Mouse (Mus musculus): ENCODE data around the gene Runx1. TPM values are rescaled to one million over a fixed set of nuclear protein-coding genes. Genes with fewer than 3 reads are reported as not detected.

Runx1 gene
- total RNA-seq, 1 experiment, result 7.4 TPM

DNA sequence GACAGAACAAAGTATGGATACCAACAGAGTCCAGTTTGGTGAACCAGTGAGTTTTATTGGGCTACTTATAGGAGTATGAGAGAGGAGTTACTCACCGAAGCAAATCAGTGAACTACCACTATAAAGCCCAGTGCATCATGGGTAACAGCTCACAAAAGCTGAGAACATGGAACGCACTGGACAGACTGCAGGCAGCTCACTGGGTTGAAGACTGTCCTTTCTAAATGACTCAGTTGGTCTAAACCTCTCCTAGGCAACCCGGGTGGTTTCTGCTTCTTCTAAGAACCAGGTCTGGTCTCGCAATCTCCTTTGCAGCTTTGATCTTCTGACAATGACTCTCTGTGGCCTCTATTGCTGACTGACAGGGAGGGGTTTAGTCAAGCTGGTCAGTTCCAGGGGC lies 36.5 kb upstream of the Runx1 start:
- no peak overlapping the region for H3K27ac ChIP-seq (ENCODE audit: insufficient read depth, low read depth, low read length, poor library complexity, severe bottlenecking)
- H3K4me1 ChIP-seq (ENCODE audit: control insufficient read depth in 2 of 2, insufficient read depth in 2 of 2, low read length in 2 of 2, poor library complexity in 1 of 2), result no peaks in the 10 kb centered on the region
- H3K9me3 ChIP-seq (ENCODE audit: control insufficient read depth, insufficient read depth, low read depth, low read length), result no peaks in the 10 kb centered on the region
- in situ Hi-C loops (cut with MboI; ENCODE audit: low sequenced_read_pairs in 2 of 2, unreplicated experiment in 2 of 2), result no loop called here
- H3K36me3 ChIP-seq (ENCODE audit: control insufficient read depth, insufficient read depth, low read length, poor library complexity, severe bottlenecking), result no peaks in the 10 kb centered on the region
- H3K4me3 ChIP-seq (ENCODE audit: insufficient read depth in 1 of 2, low read depth in 1 of 2, low read length in 2 of 2, poor library complexity in 1 of 2, severe bottlenecking in 1 of 2), result no peak overlapping the region
- DNase-seq (ENCODE audit: low read depth, low spot score), result no peak
- TF ChIP-seq ZNF384 (IDR thresholded peaks at IDR 0.05; ENCODE audit: low read depth, low read length) (no peak), CHD2 (IDR thresholded peaks at IDR 0.05; ENCODE audit: low read depth, low read length) (no peak), ZC3H11A (IDR thresholded peaks at IDR 0.05; ENCODE audit: borderline replicate concordance, low read depth, low read length) (no peak), HCFC1 (IDR thresholded peaks at IDR 0.05; ENCODE audit: borderline replicate concordance, insufficient read depth, low read length) (no peak), MAFK (IDR thresholded peaks at IDR 0.05; ENCODE audit: insufficient read depth, low read depth, low read length) (no peak)
- no peak overlapping the region for H3K9ac ChIP-seq (ENCODE audit: insufficient read depth, low read depth, low read length, poor library complexity, severe bottlenecking)

DNA sequence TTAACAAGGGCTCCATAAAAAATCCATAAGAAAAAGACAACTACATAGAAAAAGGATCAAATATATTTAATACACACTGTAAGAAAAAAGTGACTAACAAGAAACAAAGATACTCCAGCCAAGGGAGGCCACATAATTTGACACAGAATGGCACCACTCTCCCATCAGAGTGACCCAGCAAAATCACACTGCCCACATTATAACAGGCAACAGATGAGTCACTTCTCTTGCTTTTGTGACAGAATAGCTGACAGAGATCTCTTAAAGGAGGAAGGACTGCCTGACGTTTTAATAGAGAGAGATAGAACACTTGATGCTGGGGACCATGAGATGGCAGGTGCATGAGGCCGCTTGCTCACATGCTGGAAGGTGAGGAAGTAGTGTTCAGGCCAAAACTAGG lies 35.6 kb upstream of the Runx1 start:
- Histone ChIP-seq H3K9ac (ENCODE audit: insufficient read depth, low read depth, low read length, poor library complexity, severe bottlenecking) (no peak overlapping the region), H3K27ac (ENCODE audit: insufficient read depth, low read depth, low read length, poor library complexity, severe bottlenecking) (no peak overlapping the region), H3K9me3 (ENCODE audit: control insufficient read depth, insufficient read depth, low read depth, low read length) (no peaks in the 10 kb centered on the region), H3K4me1 (ENCODE audit: control insufficient read depth in 2 of 2, insufficient read depth in 2 of 2, low read length in 2 of 2, poor library complexity in 1 of 2) (no peaks in the 10 kb centered on the region), H3K4me3 (ENCODE audit: insufficient read depth in 1 of 2, low read depth in 1 of 2, low read length in 2 of 2, poor library complexity in 1 of 2, severe bottlenecking in 1 of 2) (no peak overlapping the region), H3K36me3 (ENCODE audit: control insufficient read depth, insufficient read depth, low read length, poor library complexity, severe bottlenecking) (no peaks in the 10 kb centered on the region)
- in situ Hi-C loops (cut with MboI; ENCODE audit: low sequenced_read_pairs in 2 of 2, unreplicated experiment in 2 of 2), result no loop called here
- DNase-seq (ENCODE audit: low read depth, low spot score), result no peak
- TF ChIP-seq MAFK (IDR thresholded peaks at IDR 0.05; ENCODE audit: insufficient read depth, low read depth, low read length), result no peak
- no peak for TF ChIP-seq ZC3H11A (IDR thresholded peaks at IDR 0.05; ENCODE audit: borderline replicate concordance, low read depth, low read length)
- TF ChIP-seq HCFC1 (IDR thresholded peaks at IDR 0.05; ENCODE audit: borderline replicate concordance, insufficient read depth, low read length), result no peak
- no peak for TF ChIP-seq ZNF384 (IDR thresholded peaks at IDR 0.05; ENCODE audit: low read depth, low read length)
- TF ChIP-seq CHD2 (IDR thresholded peaks at IDR 0.05; ENCODE audit: low read depth, low read length), result no peak

DNA sequence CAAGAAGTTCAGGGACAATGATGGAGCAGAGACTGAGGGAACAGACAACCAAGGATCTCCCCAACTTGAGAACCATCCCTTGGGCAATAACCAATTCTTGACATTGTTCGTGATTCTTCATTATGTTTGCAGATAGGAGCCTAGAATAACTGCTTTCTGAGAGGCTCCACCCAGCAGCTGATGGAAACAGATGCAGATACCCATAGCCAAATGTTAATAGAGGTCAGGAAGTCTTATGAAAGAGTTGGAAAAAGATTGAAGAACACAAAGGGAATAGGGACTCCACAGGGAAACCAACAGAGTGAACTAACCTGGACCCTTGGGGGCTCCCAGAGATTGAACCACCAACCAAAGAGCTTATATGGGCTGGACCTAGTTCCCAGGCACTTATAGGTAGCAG lies 34.7 kb upstream of the Runx1 start:
- Histone ChIP-seq H3K9me3 (ENCODE audit: control insufficient read depth, insufficient read depth, low read depth, low read length) (no peaks in the 10 kb centered on the region), H3K36me3 (ENCODE audit: control insufficient read depth, insufficient read depth, low read length, poor library complexity, severe bottlenecking) (no peaks in the 10 kb centered on the region), H3K4me3 (ENCODE audit: insufficient read depth in 1 of 2, low read depth in 1 of 2, low read length in 2 of 2, poor library complexity in 1 of 2, severe bottlenecking in 1 of 2) (no peak overlapping the region), H3K4me1 (ENCODE audit: control insufficient read depth in 2 of 2, insufficient read depth in 2 of 2, low read length in 2 of 2, poor library complexity in 1 of 2) (no peaks in the 10 kb centered on the region), H3K27ac (ENCODE audit: insufficient read depth, low read depth, low read length, poor library complexity, severe bottlenecking) (no peak overlapping the region), H3K9ac (ENCODE audit: insufficient read depth, low read depth, low read length, poor library complexity, severe bottlenecking) (no peak overlapping the region)
- TF ChIP-seq CHD2 (IDR thresholded peaks at IDR 0.05; ENCODE audit: low read depth, low read length), result no peak
- no peak for TF ChIP-seq ZNF384 (IDR thresholded peaks at IDR 0.05; ENCODE audit: low read depth, low read length)
- no peak for TF ChIP-seq HCFC1 (IDR thresholded peaks at IDR 0.05; ENCODE audit: borderline replicate concordance, insufficient read depth, low read length)
- no peak for TF ChIP-seq ZC3H11A (IDR thresholded peaks at IDR 0.05; ENCODE audit: borderline replicate concordance, low read depth, low read length)
- no peak for TF ChIP-seq MAFK (IDR thresholded peaks at IDR 0.05; ENCODE audit: insufficient read depth, low read depth, low read length)
- in situ Hi-C loops (cut with MboI; ENCODE audit: low sequenced_read_pairs in 2 of 2, unreplicated experiment in 2 of 2), result no loop called here
- DNase-seq (ENCODE audit: low read depth, low spot score), result no peak

DNA sequence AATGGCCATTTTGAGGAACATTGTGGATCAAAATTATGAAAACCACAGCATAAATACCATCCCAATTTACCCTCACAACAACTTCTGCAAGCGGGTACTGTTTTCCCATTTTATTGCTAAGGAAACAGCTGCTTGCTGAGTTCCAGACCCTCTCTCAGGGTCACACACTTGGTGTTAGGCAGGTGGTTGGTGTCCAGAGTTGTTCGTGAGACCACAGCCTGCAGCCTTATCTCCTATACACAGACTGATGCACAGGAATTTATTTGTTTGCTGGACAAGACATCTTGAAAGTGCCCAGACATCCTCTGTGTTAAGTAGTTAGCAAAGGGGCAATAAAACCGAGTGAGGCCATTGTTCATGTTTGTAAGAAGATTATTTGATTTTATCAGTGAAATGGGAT lies 30.8 kb upstream of the Runx1 start:
- Histone ChIP-seq H3K36me3 (ENCODE audit: control insufficient read depth, insufficient read depth, low read length, poor library complexity, severe bottlenecking) (no peaks in the 10 kb centered on the region), H3K27ac (ENCODE audit: insufficient read depth, low read depth, low read length, poor library complexity, severe bottlenecking) (no peak overlapping the region), H3K9ac (ENCODE audit: insufficient read depth, low read depth, low read length, poor library complexity, severe bottlenecking) (no peak overlapping the region), H3K4me1 (ENCODE audit: control insufficient read depth in 2 of 2, insufficient read depth in 2 of 2, low read length in 2 of 2, poor library complexity in 1 of 2) (no peaks in the 10 kb centered on the region), H3K9me3 (ENCODE audit: control insufficient read depth, insufficient read depth, low read depth, low read length) (no peaks in the 10 kb centered on the region), H3K4me3 (ENCODE audit: insufficient read depth in 1 of 2, low read depth in 1 of 2, low read length in 2 of 2, poor library complexity in 1 of 2, severe bottlenecking in 1 of 2) (no peak overlapping the region)
- in situ Hi-C loops (cut with MboI; ENCODE audit: low sequenced_read_pairs in 2 of 2, unreplicated experiment in 2 of 2), result no loop called here
- DNase-seq (ENCODE audit: low read depth, low spot score), result no peak
- TF ChIP-seq HCFC1 (IDR thresholded peaks at IDR 0.05; ENCODE audit: borderline replicate concordance, insufficient read depth, low read length) (no peak), ZC3H11A (IDR thresholded peaks at IDR 0.05; ENCODE audit: borderline replicate concordance, low read depth, low read length) (no peak), MAFK (IDR thresholded peaks at IDR 0.05; ENCODE audit: insufficient read depth, low read depth, low read length) (no peak), ZNF384 (IDR thresholded peaks at IDR 0.05; ENCODE audit: low read depth, low read length) (no peak), CHD2 (IDR thresholded peaks at IDR 0.05; ENCODE audit: low read depth, low read length) (no peak)

DNA sequence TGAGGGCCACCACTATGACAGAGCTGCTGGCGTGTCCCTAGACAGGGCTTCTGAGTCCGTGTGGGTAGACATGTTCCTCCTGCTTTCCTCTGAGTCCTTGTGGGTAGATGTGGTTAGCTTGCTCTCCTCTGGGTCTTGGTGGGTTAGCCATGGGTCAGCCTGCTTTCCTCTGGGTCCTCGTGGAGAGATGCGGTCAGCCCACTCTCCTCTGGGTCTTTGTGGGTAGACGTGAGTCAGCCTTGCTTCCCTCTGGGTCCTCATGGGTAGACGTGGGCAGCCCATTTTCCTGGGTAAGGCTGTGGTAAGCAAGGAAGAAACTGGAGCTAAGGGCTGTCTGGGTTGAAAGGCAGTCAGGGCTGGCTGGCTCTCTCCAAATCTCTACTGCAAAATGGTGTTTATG lies 26.3 kb upstream of the Runx1 start:
- Histone ChIP-seq H3K9ac (ENCODE audit: insufficient read depth, low read depth, low read length, poor library complexity, severe bottlenecking) (no peak overlapping the region), H3K9me3 (ENCODE audit: control insufficient read depth, insufficient read depth, low read depth, low read length) (no peaks in the 10 kb centered on the region), H3K4me1 (ENCODE audit: control insufficient read depth in 2 of 2, insufficient read depth in 2 of 2, low read length in 2 of 2, poor library complexity in 1 of 2) (no peaks in the 10 kb centered on the region), H3K27ac (ENCODE audit: insufficient read depth, low read depth, low read length, poor library complexity, severe bottlenecking) (no peak overlapping the region), H3K36me3 (ENCODE audit: control insufficient read depth, insufficient read depth, low read length, poor library complexity, severe bottlenecking) (no peaks in the 10 kb centered on the region), H3K4me3 (ENCODE audit: insufficient read depth in 1 of 2, low read depth in 1 of 2, low read length in 2 of 2, poor library complexity in 1 of 2, severe bottlenecking in 1 of 2) (no peak overlapping the region)
- in situ Hi-C loops (cut with MboI; ENCODE audit: low sequenced_read_pairs in 2 of 2, unreplicated experiment in 2 of 2), result no loop called here
- no peak for TF ChIP-seq HCFC1 (IDR thresholded peaks at IDR 0.05; ENCODE audit: borderline replicate concordance, insufficient read depth, low read length)
- no peak for TF ChIP-seq ZNF384 (IDR thresholded peaks at IDR 0.05; ENCODE audit: low read depth, low read length)
- no peak for TF ChIP-seq ZC3H11A (IDR thresholded peaks at IDR 0.05; ENCODE audit: borderline replicate concordance, low read depth, low read length)
- TF ChIP-seq MAFK (IDR thresholded peaks at IDR 0.05; ENCODE audit: insufficient read depth, low read depth, low read length), result no peak
- no peak for TF ChIP-seq CHD2 (IDR thresholded peaks at IDR 0.05; ENCODE audit: low read depth, low read length)
- DNase-seq (ENCODE audit: low read depth, low spot score), result no peak

All from ES-E14 (cell line).